Mouse (Mus musculus) layer of hippocampus, adult 8-10 months (tissue): ENCODE results near the gene Olfr877. TPM values are rescaled to one million over a fixed set of nuclear protein-coding genes. Genes with fewer than 3 reads are reported as not detected.
A peak's percentile ranks its signal among the peaks of the same experiment; 100 is the strongest.

Experiments used
- DNase-seq, 2 experiments: peaks; one replicate each; pipeline ENCODE4 v3.0.0; 2022; ENCODE audit warnings: low spot score in 2 of 2
- total RNA-seq, 4 experiments: library from RNA; stranded (reverse); gene quantifications; 2 replicates each; pipeline ENCODE4 v1.2.4; 2022

Olfr877 gene
- not detected for total RNA-seq

GRCm38 (mm10) chr9:37853969-37854368 is at the start of gene Olfr877:
Gene Olfr877, plus strand, starts transcription at chr9:37854269.
- no peak for DNase-seq

GRCm38 (mm10) chr9:37807235-37807634 is 46.8 kb upstream of the Olfr877 start:
- DNase-seq, result no peak

GRCm38 (mm10) chr9:37808456-37808855 is 45.6 kb upstream of the Olfr877 start:
- DNase-seq, result no peak

- no peak for DNase-seq
These were observed 45.1 kb upstream of the Olfr877 start for GRCm38 (mm10) chr9:37808976-37809375.

- peak; percentile 10 to 15 for DNase-seq
These were observed 39.4 kb upstream of the Olfr877 start for GRCm38 (mm10) chr9:37814696-37815095.

- DNase-seq, result no peak
These were observed 24.2 kb upstream of the Olfr877 start for GRCm38 (mm10) chr9:37829881-37830280.

GRCm38 (mm10) chr9:37833341-37833740 is 20.7 kb upstream of the Olfr877 start:
- peak; percentile 11 to 17 for DNase-seq

- no peak for DNase-seq
These were observed 4.8 kb upstream of the Olfr877 start for GRCm38 (mm10) chr9:37849267-37849666.

GRCm38 (mm10) chr9:37863325-37863724 is 9.3 kb downstream of the Olfr877 start:
- no peak for DNase-seq

- no peak for DNase-seq
These were observed 16.2 kb downstream of the Olfr877 start for GRCm38 (mm10) chr9:37870246-37870645.

- no peak for DNase-seq
These were observed 17.0 kb downstream of the Olfr877 start for GRCm38 (mm10) chr9:37871097-37871496.

- DNase-seq, result no peak
These were observed 17.5 kb downstream of the Olfr877 start for GRCm38 (mm10) chr9:37871536-37871935.

- DNase-seq, result peak; percentile 4 to 11
These were observed 36.9 kb downstream of the Olfr877 start for GRCm38 (mm10) chr9:37890960-37891359.

- no peak for DNase-seq
These were observed 42.6 kb downstream of the Olfr877 start, which contains the start of gene Olfr145 for GRCm38 (mm10) chr9:37896661-37897060. Gene Olfr145, plus strand, starts transcription at chr9:37896724.

- DNase-seq, result no peak
These were observed 51.5 kb downstream of the Olfr877 start for GRCm38 (mm10) chr9:37905555-37905954.

Other genes starting within 250 kb of the Olfr877 start
- gene Spa17, start 240.5 kb upstream of the Olfr877 start, total RNA-seq, result 1 to 10 TPM; 1.5 to 4.0 (median 2.1) TPM
- 10 to 100 TPM; 43.5 to 49.1 (median 47.5) TPM for gene Tbrg1, start 197.0 kb upstream of the Olfr877 start, total RNA-seq
- gene Panx3, start 185.0 kb upstream of the Olfr877 start, total RNA-seq, result not detected
- not detected for gene Olfr160, start 138.0 kb upstream of the Olfr877 start, total RNA-seq
- not detected for gene Olfr874, start 109.2 kb upstream of the Olfr877 start, total RNA-seq
- not detected for gene Olfr875, start 82.4 kb upstream of the Olfr877 start, total RNA-seq
- not detected for gene Olfr876, start 51.2 kb upstream of the Olfr877 start, total RNA-seq
- gene Olfr145, start 42.5 kb downstream of the Olfr877 start, total RNA-seq, result not detected
- gene Olfr878, start 63.6 kb downstream of the Olfr877 start, total RNA-seq, result under 1 TPM in 1 of 4 experiments, not detected in 3; 0.45 TPM
- gene Olfr881, start 137.6 kb downstream of the Olfr877 start, total RNA-seq, result under 1 TPM in 1 of 4 experiments, not detected in 3; 0.09 TPM
- not detected for gene Olfr883, start 171.5 kb downstream of the Olfr877 start, total RNA-seq
- not detected for gene Olfr884, start 192.3 kb downstream of the Olfr877 start, total RNA-seq
- not detected for gene Olfr885, start 207.1 kb downstream of the Olfr877 start, total RNA-seq
- not detected for gene Olfr887, start 229.8 kb downstream of the Olfr877 start, total RNA-seq